Mouse (Mus musculus) spleen, adult 2 months (tissue): ENCODE measurements around the gene Selenon.

Source experiments
- CTCF ChIP-seq: fragments of 200-500 bp; IDR thresholded peaks from 2 replicates; pipeline ENCODE4 v1.5.1; 2011; ENCODE audit warnings: mild to moderate bottlenecking, inconsistent platforms; ENCODE audit not compliant: insufficient read depth, insufficient read length, insufficient replicate concordance; ENCODE audit errors: extremely low read depth
- POLR2A ChIP-seq: fragments of 200-500 bp; IDR thresholded peaks from 2 replicates; pipeline ENCODE4 v1.6.1; 2011; ENCODE audit warnings: low read depth, low read length, inconsistent platforms

DNA sequence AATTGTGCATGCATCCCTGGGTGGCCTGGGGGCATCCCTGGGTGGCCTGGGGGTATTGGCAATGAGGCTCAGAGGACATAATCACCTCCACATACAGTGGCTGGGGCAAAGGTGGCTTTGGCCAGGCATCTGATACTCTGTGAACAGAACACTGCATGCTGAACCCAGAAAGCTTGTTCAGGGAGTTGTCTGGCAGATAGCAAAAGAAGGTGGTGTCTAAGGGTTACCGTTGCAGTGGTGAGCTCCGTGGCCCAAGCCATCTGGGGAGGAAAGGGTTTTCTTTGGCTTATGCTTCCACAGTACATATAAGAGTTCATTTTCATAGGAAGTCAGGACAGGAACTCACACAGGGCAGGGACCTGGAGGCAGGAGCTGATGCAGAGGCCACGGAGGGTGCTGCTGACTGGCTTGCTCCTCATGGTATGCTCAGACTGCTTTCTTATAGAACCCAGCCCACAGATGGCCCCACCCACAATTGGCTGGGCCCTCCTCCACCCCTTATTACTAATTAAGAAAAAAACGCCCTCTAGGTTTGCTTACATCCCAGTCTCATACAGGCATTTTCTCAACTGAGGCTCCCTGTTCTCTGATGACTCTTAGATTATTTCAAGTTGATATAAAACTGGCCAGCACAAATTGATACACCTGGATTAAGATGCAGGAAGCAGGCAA is 48.1 kb downstream of the Selenon start:
- TF ChIP-seq CTCF (no peak), POLR2A (no peak)
